Mouse (Mus musculus) liver (tissue): Measurements from ENCODE around the gene Lipa.
A peak's percentile ranks its signal among the peaks of the same experiment; 100 is the strongest.

ENCODE experiments used
- DNase-seq: peaks from one replicate; pipeline ENCODE4 v3.0.0-alpha.2; 2020; ENCODE audit warnings: mixed read lengths

Gene Lipa

GRCm38 (mm10) chr19:34521978-34522377 is 5.3 kb downstream of the Lipa start:
- DNase-seq: no peak

- no peak for DNase-seq
These were observed 5.9 kb downstream of the Lipa start for GRCm38 (mm10) chr19:34521361-34521760.

DNA sequence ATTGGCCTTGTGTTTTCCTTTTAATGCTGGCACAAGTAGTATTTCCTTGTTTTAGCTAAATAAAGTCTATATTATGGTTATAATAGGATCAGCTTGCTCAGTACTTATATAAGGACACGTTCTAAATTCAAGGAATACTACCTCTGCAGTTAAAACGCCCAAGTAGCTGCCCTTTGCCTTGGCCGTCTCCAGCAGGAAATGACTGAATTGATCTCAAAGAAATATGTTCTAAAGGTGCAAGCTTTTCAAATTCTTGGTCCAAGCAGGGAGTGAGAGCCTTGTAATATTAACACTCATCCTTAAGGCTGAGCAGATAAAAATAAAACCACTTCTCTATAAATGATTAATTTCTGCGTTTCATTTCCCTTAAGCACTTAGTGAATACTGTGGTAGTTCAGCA is 7.2 kb downstream of the Lipa start:
- DNase-seq: no peak

DNA sequence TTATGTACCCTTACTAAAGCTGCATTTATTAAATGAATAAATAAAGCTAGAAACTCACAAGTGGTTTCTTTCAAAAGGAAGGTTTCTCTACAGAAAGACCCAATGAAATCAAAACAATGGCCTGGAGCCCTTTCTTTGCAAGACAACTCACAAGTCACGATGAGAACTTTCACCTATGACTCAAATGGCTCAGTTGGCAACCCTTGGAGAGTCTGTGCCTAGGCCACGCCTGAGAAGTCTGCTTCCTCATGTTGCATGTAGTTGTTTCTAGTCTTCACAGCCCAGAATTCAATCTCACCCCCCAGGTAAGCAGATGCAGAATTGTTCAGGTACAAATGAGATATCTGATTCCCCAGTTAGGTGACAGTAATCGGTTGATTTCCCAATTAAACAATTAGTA is 7.6 kb downstream of the Lipa start:
- DNase-seq: no peak

GRCm38 (mm10) chr19:34518786-34519185 is 8.5 kb downstream of the Lipa start:
- DNase-seq: no peak

DNA sequence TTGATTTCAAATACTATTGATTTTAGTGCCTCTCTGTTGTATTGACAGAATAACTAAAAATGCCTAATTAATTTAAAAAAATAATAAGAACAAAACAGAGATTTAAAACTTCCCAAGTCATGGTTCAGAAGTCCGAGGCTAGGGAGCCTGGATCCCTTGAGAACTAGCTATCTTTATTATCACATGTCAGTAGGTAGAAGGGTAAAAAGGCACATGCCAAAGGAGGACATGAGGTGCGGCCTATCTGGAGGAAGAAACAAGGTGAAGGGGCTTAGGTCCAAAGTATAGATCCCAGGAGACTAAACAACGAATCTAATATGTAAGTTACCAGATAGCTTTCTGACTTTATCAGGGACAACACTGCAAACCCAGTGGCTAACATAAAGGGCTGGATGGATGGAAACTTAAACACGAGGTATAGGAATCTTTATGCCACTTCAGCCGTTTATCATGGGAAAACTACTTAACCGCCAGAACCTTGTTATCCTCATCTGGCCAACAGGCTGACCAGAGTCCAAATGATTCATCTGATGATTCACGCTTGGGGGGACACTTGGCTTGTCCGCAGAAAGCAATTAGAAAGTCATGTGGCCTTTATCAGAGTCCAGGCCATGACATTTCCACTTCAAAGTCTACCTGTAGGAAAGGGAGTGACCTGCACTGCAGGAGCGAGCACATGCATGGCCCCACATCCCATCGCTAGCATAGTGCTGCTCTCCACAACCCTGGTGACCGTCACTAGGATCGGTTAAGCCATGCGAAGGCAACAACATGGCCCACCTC is 9.3 kb downstream of the Lipa start:
- no peak for DNase-seq

DNA sequence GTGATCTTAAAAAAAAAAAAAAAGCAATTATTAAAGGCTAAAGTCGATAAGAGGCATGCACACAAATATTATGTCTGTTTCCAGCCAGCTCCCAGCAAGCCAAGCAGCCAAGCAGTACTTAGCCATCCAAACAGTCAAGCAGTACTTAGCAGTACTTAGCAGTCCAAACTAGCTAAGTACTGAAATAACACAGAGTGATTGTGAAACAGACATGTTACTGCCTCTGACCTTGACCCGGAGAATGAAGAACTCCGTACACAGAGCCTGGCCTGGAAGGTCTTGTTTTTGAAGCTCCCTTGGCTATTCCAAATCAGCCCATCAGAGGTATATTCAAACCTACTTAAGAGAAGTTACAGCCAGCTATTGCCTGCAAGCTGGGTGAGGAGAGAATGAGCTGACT is 10.1 kb downstream of the Lipa start:
- DNase-seq: no peak

DNA sequence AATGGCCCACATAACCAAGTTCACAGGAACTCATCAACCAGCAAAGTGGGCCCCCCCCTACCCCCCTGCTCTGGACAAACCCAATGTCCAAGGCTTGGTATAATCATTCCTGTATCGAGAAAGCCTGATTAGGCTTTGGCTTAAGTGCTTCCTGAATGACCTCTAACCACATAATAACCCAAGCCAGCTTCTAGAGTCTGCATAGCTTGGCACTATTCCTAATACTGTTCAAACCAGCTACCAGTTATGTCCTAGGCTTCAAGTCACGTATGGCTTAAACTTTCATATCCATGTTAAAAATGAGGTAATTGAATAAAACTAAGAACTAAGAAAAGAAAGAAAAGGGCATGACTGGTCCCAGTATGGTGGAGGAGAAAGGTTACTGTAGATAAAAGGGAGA is 10.9 kb downstream of the Lipa start:
- DNase-seq: no peak

GRCm38 (mm10) chr19:34515681-34516080 is 11.6 kb downstream of the Lipa start:
- DNase-seq: no peak

GRCm38 (mm10) chr19:34511528-34511927 is 15.7 kb downstream of the Lipa start:
- DNase-seq: peak; percentile 54

DNA sequence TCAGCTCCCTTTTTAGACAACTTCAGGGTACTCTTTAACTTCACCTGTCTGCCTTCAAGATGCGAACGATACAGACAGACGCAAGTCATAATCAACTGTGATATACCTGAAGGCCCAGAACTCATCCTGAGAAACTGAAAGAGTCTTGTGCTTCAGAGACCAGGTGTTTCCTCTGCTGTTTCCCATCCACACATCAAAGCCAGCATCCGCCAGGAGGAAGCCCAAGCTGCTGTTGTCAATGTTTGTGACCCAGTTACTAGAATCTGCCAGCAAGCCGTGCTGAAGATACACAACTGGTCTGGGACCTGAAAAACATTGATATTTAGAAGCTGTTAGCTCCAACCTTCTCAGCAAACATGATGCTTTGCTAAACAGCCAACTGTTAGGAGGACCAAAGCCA is 16.6 kb downstream of the Lipa start:
- no peak for DNase-seq

GRCm38 (mm10) chr19:34505161-34505721 is 22.0 kb downstream of the Lipa start:
- DNase-seq: no peak

DNA sequence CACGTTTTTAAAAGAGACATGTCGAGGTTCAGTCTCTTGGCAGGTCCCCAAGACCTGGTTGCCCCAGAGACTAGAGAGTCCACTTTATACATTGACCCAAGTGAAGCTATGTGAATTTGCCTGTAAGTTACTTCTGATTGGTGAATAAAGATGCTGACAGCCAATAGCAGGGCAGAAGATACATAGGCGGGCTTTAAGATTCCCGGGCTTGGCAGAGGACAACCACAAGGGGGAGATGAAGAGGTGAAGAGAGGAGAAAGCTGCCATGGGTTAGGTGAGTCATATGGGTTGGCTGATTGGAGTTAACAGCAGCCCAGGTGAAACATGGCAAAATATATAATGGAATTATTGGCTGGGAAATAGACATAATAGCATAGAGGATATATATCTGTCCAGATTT is 26.5 kb downstream of the Lipa start:
- peak; percentile 69 for DNase-seq

GRCm38 (mm10) chr19:34496353-34496752 is 30.9 kb downstream of the Lipa start:
- peak; percentile 23 for DNase-seq

GRCm38 (mm10) chr19:34493859-34494258 is 33.4 kb downstream of the Lipa start:
- DNase-seq: no peak

DNA sequence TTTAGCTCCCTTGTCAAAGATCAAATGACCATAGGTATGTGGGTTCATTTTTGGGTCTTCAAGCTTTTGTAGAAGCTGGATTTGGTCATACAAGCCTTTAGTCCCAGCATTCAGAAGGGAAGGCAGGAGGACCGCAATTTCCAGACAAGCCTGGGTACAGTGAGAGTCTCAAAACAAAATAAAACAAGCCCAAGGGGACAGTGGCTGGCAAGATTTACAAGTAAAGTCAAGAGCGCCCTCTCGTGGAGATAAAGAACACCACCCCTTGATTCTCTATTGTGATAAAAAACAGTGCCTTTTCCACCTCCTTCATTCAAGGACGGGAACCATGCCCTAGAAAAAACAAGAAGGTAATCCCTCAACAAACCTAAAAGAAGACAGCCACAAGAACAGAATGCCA is 43.7 kb downstream of the Lipa start:
- no peak for DNase-seq

DNA sequence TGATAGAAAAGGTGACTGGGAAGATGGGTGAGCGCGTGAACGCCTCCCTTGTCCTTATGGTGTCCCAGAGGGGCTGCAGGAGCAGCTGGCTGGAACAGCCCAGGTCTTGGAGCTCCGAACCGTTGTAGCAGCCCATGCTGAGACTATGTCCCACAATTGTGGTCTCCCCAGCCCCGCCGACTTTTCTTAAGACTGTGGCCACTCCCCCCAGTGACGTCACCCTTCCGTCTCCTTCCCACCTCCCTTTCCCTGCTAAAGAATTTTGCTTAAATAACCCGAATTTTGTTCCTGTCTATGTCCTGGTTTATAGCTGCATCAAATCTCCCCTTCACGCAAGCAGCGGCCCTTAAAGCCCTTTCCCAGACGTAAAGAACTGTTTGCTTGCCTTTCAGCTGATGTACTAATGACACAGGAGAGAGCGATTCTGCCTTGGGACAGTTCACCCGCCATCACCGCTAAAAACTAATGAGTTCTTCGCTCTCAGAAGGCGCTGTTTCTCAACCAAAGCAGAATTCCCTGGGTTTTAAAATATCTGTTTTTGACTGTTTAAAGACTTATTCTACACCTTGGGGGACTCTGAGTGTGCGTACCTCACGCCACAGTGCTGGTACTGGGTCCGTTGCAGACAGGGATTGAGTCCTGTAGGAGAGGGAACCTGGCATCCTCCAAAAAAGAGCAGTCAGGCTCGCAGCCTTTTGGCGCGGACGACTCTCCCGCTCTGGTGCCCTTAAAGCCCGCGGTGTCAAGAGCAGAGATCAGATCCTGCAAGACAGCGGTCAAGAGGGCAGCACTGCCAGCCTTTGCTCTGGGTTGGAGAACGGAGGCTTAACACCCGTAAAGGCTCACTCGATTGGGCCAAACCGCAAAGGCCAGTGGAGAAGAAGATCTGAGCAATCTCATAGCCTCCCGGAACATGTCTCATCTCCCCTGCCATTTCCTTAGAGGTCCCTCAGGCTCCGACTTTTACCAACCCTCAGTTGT is 52.0 kb downstream of the Lipa start, which contains the start of gene Ch25h:
Gene Ch25h, minus strand, starts transcription at position 174 of the 981 bp plus-strand sequence.
- DNase-seq: peak; percentile 24

GRCm38 (mm10) chr19:34474228-34474990 is 52.9 kb downstream of the Lipa start:
- DNase-seq: no peak

DNA sequence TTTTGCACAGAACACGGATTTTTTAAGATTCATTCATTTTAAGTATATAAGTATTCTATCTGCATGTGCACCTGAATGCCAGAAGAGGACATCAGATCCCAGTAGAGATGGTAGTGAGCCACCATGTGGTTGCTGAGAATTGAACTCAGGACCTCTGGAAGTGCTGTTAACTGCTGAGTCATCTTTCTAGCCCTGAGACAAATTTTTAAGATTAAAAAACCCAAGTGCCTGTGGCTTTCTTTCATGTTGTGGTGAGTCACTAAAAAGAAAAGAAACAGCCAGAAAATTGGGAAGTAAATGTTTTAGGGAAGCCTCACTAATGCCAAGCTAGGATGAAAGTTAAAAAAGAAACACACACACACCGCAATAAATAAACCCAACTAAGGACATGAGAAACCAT is 55.6 kb downstream of the Lipa start:
- DNase-seq: no peak

DNA sequence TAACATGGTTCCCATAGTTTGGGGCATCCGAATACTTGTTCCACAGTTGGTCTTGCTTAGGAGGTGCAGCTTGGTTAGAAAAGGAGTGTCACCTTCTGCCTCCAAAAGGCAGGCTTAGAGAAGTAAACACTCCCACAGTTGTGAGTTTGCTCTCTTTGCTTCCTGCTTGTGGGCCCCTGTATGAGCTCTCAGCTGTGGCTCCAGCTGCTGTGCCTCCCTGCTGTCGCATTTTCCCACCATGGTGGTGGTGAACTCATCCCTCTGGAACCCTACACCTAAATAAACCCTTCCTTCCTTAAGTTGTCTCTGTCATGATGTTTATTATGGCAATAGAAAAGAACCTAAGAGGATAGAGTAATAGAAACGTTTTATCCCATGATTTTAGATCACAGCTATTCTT is 58.5 kb downstream of the Lipa start:
- no peak for DNase-seq

DNA sequence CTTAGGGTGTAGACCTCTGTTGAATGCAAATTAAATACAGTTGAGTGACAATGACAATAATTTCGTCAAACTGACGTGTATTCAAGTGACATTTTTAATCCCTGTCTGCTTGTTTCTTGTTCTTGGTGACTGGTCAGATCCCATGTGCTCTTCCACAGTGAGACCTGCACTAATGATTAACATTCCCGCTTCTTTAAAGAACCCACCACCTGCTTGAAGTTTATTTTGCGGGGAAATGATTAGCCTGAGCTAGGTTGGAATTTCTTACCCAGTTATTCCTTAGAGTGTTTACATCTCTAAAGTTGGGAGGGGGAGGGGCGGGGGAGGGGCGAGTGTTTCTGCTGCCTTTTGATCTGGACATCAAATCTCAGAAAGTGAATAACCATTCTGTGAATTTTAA is 59.1 kb downstream of the Lipa start:
- no peak for DNase-seq

DNA sequence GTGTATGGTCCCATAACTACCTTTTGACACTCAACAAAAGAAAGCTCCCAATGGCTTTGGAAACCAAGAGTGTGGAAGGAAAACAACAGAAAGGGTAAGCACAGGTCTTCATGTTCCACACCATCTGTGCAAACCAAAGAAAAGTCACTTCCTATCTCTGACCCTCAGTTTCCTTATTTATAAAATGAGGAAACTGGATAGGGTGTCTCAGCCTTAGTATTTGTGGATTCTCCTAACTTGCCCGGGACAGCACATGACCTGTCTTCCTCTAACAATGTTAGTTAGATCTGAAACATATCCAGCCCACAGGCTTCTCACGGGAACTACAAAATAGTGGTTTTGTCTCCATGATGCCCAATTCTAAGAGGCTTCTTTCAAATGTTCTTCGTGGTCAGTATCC is 62.8 kb downstream of the Lipa start:
- no peak for DNase-seq
